Mouse (Mus musculus) lung, postnatal 0 days (tissue): Measurements from ENCODE around the gene Acoxl.

Source experiments
- CTCF ChIP-seq: IDR thresholded peaks from 2 replicates; pipeline ENCODE4 v1.5.1; 2016; ENCODE audit warnings: antibody characterized with exemption, mild to moderate bottlenecking
- EP300 ChIP-seq: IDR thresholded peaks from 2 replicates; pipeline ENCODE4 v1.6.1; 2016; ENCODE audit warnings: antibody characterized with exemption, mild to moderate bottlenecking, control low read depth

- TF ChIP-seq CTCF: no peak
- TF ChIP-seq EP300: no peak
Measured at GRCm38 (mm10) chr2:128068176-128068575, 229.5 kb downstream of the Acoxl start.
